Mouse (Mus musculus) lung, postnatal 0 days (tissue): ENCODE measurements at regions not wholly inside any gene's neighbourhood (a gene's known extent, or its start where the extent isn't known, plus 50 kb on each side); places are given as distances from the start of the nearest gene placed in this dataset.

Experiments
- CTCF ChIP-seq: IDR thresholded peaks from 2 replicates; pipeline ENCODE4 v1.5.1; 2016; ENCODE audit warnings: antibody characterized with exemption, mild to moderate bottlenecking
- EP300 ChIP-seq: IDR thresholded peaks from 2 replicates; pipeline ENCODE4 v1.6.1; 2016; ENCODE audit warnings: antibody characterized with exemption, mild to moderate bottlenecking, control low read depth

DNA sequence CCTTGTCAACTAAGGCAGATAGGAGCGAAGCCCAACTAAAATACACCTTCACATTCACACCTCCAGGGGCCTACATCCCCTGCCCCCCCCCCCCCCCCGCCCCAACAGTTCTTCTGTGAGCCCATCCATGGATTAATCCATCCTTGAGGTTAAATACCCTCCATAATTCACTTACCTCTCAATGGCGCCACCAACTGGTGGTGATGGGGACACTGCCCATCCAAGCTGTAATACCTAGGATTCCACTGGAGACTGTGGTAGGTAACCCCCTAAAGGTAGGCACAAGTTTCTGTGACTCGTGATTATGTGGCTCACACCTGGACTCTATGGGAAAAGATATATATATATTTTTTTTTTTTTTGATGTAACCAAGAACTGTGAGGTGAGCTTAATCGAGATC is 216.4 kb upstream of the Sdk2 start:
- TF ChIP-seq CTCF (peak; percentile 71), EP300 (no peak)
